Mouse (Mus musculus): ENCODE data around the gene Cacfd1. TPM values are rescaled to one million over a fixed set of nuclear protein-coding genes. Genes with fewer than 3 reads are reported as not detected.

Gene Cacfd1
- polyA plus RNA-seq (2014; fragmentation: Nextera tagmentation; extraction: Ambion mirVana) = 86.7 and 92.9 TPM in 2 replicates

- Histone ChIP-seq H3K9ac (ENCODE audit: low read length) (peak within 1 kb of the TSS; percentile 95), H3K9me3 (ENCODE audit: control insufficient read depth, low read length) (no peaks in the 10 kb centered on the region), H3K4me1 (ENCODE audit: control insufficient read depth, insufficient read depth, low read length) (peaks cover 9% of the 10 kb centered on the region), H3K27me3 (ENCODE audit: control insufficient read depth, insufficient read depth, low read length) (no peaks in the 10 kb centered on the region), H3K4me2 (ENCODE audit: low read depth, severe bottlenecking) (peak within 1 kb of the TSS; percentile 90), H3K36me3 (ENCODE audit: control insufficient read depth, insufficient read depth, low read length) (peaks cover 11% of the 10 kb centered on the region), H3K4me3 (ENCODE audit: low read depth, low read length) (peak within 1 kb of the TSS; percentile 88), H3K27ac (replicated peaks; ENCODE audit: low read depth, low read length) (peak within 1 kb of the TSS; percentile 70)
- under 1% methylated on average over 43 of the region's 43 CpGs for WGBS
- ATAC-seq (ENCODE audit: insufficient number of reproducible peaks, low FRiP score, low TSS enrichment, low read depth) (peak; percentile 93), DNase-seq (ENCODE audit: low spot score) (peak; percentile 92)
Observed at GRCm38 (mm10) chr2:27009714-27010244, at the start of gene Cacfd1. Gene Cacfd1 (plus strand): TSS chr2:27009926.

DNA sequence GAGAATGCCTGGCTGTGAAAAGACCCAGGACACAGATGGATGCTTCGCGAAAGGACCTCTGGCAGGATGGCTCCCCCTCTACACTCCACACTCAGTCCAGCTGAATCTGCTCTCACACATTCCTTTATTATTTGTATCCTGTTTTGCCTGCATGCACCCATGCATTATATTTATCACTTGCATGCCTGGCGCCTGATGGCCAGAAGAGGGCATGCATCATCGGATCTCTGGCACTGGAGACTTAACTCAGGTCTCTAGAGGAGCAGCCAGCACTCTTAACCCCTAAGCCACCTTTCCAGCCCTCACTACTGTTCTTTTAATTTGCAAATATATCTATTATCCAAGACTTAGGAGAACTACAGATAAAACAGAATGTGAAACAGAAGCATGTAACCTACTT lies 49.0 kb upstream of the Cacfd1 start:
- 82% methylated on average over 4 of the region's 4 CpGs for WGBS
- no peak overlapping the region for H3K9ac ChIP-seq (ENCODE audit: low read length)
- H3K27me3 ChIP-seq (ENCODE audit: control insufficient read depth, insufficient read depth, low read length) = no peaks in the 10 kb centered on the region
- H3K9me3 ChIP-seq (ENCODE audit: control insufficient read depth, low read length) = no peaks in the 10 kb centered on the region
- no peak overlapping the region for H3K4me2 ChIP-seq (ENCODE audit: low read depth, severe bottlenecking)
- ATAC-seq (ENCODE audit: insufficient number of reproducible peaks, low FRiP score, low TSS enrichment, low read depth) (no peak), DNase-seq (ENCODE audit: low spot score) (no peak)
- peaks cover 5% of the 10 kb centered on the region; the same call in 1 of the 2 replicates for H3K4me1 ChIP-seq (ENCODE audit: control insufficient read depth, insufficient read depth, low read length)
- peaks cover 13% of the 10 kb centered on the region for H3K36me3 ChIP-seq (ENCODE audit: control insufficient read depth, insufficient read depth, low read length)
- no peak overlapping the region for H3K27ac ChIP-seq (replicated peaks; ENCODE audit: low read depth, low read length)
- H3K4me3 ChIP-seq (ENCODE audit: low read depth, low read length) = no peak overlapping the region

DNA sequence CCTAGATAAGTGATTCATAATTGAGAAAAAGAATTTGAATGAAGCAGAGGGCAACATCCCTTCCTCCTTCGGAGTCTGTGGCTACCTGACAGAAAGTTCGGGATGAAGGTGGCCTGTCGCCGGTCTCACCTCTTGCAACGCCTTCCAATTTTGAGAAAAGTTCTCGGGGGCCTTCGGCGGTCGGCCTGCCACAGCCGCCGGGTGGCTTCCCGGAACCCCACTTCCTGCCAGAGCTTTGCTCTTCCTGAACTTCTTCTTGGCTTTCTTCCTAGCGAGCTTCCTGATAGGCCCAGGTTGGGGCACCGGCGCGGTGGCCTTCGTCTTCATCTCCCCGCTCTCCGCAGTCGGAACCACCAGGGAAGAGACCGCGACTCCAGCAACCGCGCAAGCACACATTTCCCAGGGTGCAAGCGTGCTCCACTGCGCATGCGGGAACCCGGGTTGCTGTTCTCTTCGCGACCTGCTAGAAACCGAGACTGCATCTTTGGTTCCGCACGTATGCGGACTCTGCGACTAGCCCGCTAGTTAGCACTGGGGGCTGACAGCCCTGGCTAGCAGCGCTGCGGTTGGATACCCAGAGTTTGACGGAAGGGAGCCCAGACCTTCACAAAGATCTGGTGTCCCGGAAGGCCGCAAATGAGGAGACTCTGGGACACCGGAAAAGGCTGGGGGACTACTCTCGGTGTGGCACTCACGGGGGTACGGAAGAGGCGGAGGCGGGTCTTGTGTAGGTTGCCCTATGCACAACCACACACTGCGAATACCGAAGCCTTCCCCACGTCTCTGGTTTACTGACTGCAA lies 45.6 kb upstream of the Cacfd1 start, which contains the start of gene Rexo4:
Gene Rexo4, minus strand, starts transcription at position 464 of the 801 bp plus-strand sequence.
- peak within 1 kb of the TSS; percentile 81 for H3K9ac ChIP-seq (ENCODE audit: low read length)
- peak within 1 kb of the TSS; percentile 84 for H3K4me3 ChIP-seq (ENCODE audit: low read depth, low read length)
- no peaks in the 10 kb centered on the region for H3K27me3 ChIP-seq (ENCODE audit: control insufficient read depth, insufficient read depth, low read length)
- DNase-seq (ENCODE audit: low spot score) (peak; percentile 96), ATAC-seq (ENCODE audit: insufficient number of reproducible peaks, low FRiP score, low TSS enrichment, low read depth) (peak; percentile 93)
- peaks cover 5% of the 10 kb centered on the region; the same call in 1 of the 2 replicates for H3K4me1 ChIP-seq (ENCODE audit: control insufficient read depth, insufficient read depth, low read length)
- under 1% methylated on average over 50 of the region's 50 CpGs for WGBS
- H3K9me3 ChIP-seq (ENCODE audit: control insufficient read depth, low read length) = no peaks in the 10 kb centered on the region
- H3K36me3 ChIP-seq (ENCODE audit: control insufficient read depth, insufficient read depth, low read length) = peaks cover 6% of the 10 kb centered on the region; the same call in 1 of the 2 replicates
- H3K27ac ChIP-seq (replicated peaks; ENCODE audit: low read depth, low read length) = peak within 1 kb of the TSS; percentile 98
- peak within 1 kb of the TSS; percentile 77 for H3K4me2 ChIP-seq (ENCODE audit: low read depth, severe bottlenecking)

DNA sequence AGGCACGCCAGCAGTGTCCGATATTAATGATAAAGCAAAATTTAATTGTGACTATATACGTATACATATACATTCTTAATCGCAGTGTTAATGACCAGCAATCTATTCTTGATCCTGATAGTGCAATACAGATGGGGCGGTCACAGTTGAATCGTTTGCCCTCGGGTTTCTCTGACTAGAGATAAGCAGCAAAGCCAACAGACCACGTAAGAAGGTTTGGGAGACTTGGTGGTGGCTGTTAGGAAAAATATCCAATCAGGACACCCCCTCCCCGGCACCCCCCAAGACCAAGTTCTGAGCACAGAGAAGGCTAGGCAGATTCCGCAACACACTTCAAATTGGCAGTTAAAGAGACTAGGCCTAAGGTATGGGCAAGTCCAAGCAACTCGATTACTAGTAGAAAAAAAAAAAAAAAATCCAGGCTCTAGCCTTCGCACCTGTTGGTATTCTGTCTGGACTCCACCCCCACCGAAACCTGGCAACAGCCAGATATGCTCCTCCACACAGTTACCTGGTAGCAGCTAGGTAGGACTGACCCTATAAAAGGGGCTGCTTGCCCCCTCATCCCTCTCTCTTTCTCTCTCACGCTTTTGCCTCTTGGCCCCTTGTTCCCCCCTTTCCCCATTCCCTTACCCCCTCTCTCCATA lies 44.9 kb upstream of the Cacfd1 start:
- 14% methylated on average over 14 of the region's 14 CpGs for WGBS
- H3K27me3 ChIP-seq (ENCODE audit: control insufficient read depth, insufficient read depth, low read length) = no peaks in the 10 kb centered on the region
- H3K9me3 ChIP-seq (ENCODE audit: control insufficient read depth, low read length) = no peaks in the 10 kb centered on the region

DNA sequence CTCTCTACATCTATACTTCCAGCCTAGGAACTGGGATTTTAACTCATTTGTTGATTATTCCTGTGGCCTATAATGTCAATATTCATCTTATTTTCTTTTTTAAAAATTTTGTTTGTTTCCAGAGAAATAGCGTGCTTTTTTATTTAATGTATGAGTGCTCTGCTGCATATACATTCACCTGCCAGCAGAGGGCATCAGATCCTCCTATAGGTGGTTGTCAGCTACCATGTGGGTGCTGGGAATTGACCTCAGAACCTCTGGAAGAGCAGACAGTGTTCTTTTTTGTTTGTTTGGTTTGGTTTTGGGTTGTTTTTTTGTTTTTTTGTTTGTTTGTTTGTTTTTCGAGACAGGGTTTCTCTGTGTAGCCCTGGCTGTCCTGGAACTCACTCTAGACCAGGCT lies 42.5 kb upstream of the Cacfd1 start:
- Histone ChIP-seq H3K9ac (ENCODE audit: low read length) (no peak overlapping the region), H3K9me3 (ENCODE audit: control insufficient read depth, low read length) (no peaks in the 10 kb centered on the region), H3K4me3 (ENCODE audit: low read depth, low read length) (no peak overlapping the region), H3K27me3 (ENCODE audit: control insufficient read depth, insufficient read depth, low read length) (no peaks in the 10 kb centered on the region), H3K4me1 (ENCODE audit: control insufficient read depth, insufficient read depth, low read length) (peaks cover 5% of the 10 kb centered on the region; the same call in 1 of the 2 replicates), H3K27ac (replicated peaks; ENCODE audit: low read depth, low read length) (no peak overlapping the region), H3K4me2 (ENCODE audit: low read depth, severe bottlenecking) (no peak overlapping the region), H3K36me3 (ENCODE audit: control insufficient read depth, insufficient read depth, low read length) (no peaks in the 10 kb centered on the region)
- 79% methylated on average over 2 of the region's 2 CpGs for WGBS
- DNase-seq (ENCODE audit: low spot score) (no peak), ATAC-seq (ENCODE audit: insufficient number of reproducible peaks, low FRiP score, low TSS enrichment, low read depth) (no peak)

More for the DNA sequence above, 44.9 kb upstream of the Cacfd1 start:
- Histone ChIP-seq H3K4me3 (ENCODE audit: low read depth, low read length) (peak overlapping the region; percentile 84), H3K36me3 (ENCODE audit: control insufficient read depth, insufficient read depth, low read length) (peaks cover 6% of the 10 kb centered on the region; the same call in 1 of the 2 replicates), H3K9ac (ENCODE audit: low read length) (peak overlapping the region; percentile 81), H3K27ac (replicated peaks; ENCODE audit: low read depth, low read length) (peak overlapping the region; percentile 98), H3K4me1 (ENCODE audit: control insufficient read depth, insufficient read depth, low read length) (peaks cover 5% of the 10 kb centered on the region; the same call in 1 of the 2 replicates), H3K4me2 (ENCODE audit: low read depth, severe bottlenecking) (peak overlapping the region; percentile 77)
- peak; percentile 13; the same call in 1 of the 2 replicates for ATAC-seq (ENCODE audit: insufficient number of reproducible peaks, low FRiP score, low TSS enrichment, low read depth)
- DNase-seq (ENCODE audit: low spot score) = no peak

GRCm38 (mm10) chr2:26973116-26973515 lies 36.6 kb upstream of the Cacfd1 start, which contains the start of gene Adamts13:
Gene Adamts13 (plus strand): TSS chr2:26973416.
- DNase-seq (ENCODE audit: low spot score) (no peak), ATAC-seq (ENCODE audit: insufficient number of reproducible peaks, low FRiP score, low TSS enrichment, low read depth) (no peak)
- Histone ChIP-seq H3K4me3 (ENCODE audit: low read depth, low read length) (no peak within 1 kb of the TSS), H3K27me3 (ENCODE audit: control insufficient read depth, insufficient read depth, low read length) (no peaks in the 10 kb centered on the region), H3K9ac (ENCODE audit: low read length) (no peak within 1 kb of the TSS), H3K9me3 (ENCODE audit: control insufficient read depth, low read length) (no peaks in the 10 kb centered on the region), H3K36me3 (ENCODE audit: control insufficient read depth, insufficient read depth, low read length) (no peaks in the 10 kb centered on the region), H3K4me1 (ENCODE audit: control insufficient read depth, insufficient read depth, low read length) (no peaks in the 10 kb centered on the region), H3K27ac (replicated peaks; ENCODE audit: low read depth, low read length) (no peak within 1 kb of the TSS), H3K4me2 (ENCODE audit: low read depth, severe bottlenecking) (no peak within 1 kb of the TSS)
- 77% methylated on average over 3 of the region's 3 CpGs for WGBS

GRCm38 (mm10) chr2:26973960-26974359 lies 35.8 kb upstream of the Cacfd1 start:
- Histone ChIP-seq H3K36me3 (ENCODE audit: control insufficient read depth, insufficient read depth, low read length) (no peaks in the 10 kb centered on the region), H3K4me1 (ENCODE audit: control insufficient read depth, insufficient read depth, low read length) (no peaks in the 10 kb centered on the region), H3K27me3 (ENCODE audit: control insufficient read depth, insufficient read depth, low read length) (no peaks in the 10 kb centered on the region), H3K9ac (ENCODE audit: low read length) (no peak overlapping the region), H3K4me2 (ENCODE audit: low read depth, severe bottlenecking) (no peak overlapping the region), H3K27ac (replicated peaks; ENCODE audit: low read depth, low read length) (no peak overlapping the region), H3K9me3 (ENCODE audit: control insufficient read depth, low read length) (no peaks in the 10 kb centered on the region), H3K4me3 (ENCODE audit: low read depth, low read length) (no peak overlapping the region)
- ATAC-seq (ENCODE audit: insufficient number of reproducible peaks, low FRiP score, low TSS enrichment, low read depth) = no peak
- no peak for DNase-seq (ENCODE audit: low spot score)
- WGBS = 27% methylated on average over 4 of the region's 4 CpGs

DNA sequence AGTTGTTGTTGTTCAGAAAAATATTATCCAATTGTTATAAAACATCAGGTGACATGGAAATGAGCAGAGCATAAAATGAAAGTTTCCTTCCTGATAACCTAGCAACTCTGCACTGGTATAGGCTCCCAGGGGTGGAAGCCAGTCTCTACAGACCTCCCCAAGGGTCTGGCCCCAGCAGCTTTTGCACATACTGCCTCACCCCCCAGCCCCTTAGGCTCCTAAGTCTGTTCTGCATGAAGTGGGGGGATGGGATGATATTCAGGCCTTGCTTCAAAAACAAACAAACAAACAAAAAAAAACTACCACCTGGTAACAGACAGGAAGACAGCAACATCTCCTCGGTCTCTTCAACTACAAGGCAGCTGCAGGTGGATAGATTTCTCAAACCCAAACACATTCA lies 29.4 kb upstream of the Cacfd1 start:
- H3K4me2 ChIP-seq (ENCODE audit: low read depth, severe bottlenecking) = no peak overlapping the region
- no peaks in the 10 kb centered on the region for H3K9me3 ChIP-seq (ENCODE audit: control insufficient read depth, low read length)
- H3K9ac ChIP-seq (ENCODE audit: low read length) = no peak overlapping the region
- no peak overlapping the region for H3K4me3 ChIP-seq (ENCODE audit: low read depth, low read length)
- no peaks in the 10 kb centered on the region for H3K36me3 ChIP-seq (ENCODE audit: control insufficient read depth, insufficient read depth, low read length)
- H3K4me1 ChIP-seq (ENCODE audit: control insufficient read depth, insufficient read depth, low read length) = no peaks in the 10 kb centered on the region
- 100% methylated on average over 1 of the region's 1 CpGs for WGBS
- H3K27me3 ChIP-seq (ENCODE audit: control insufficient read depth, insufficient read depth, low read length) = no peaks in the 10 kb centered on the region
- no peak overlapping the region for H3K27ac ChIP-seq (replicated peaks; ENCODE audit: low read depth, low read length)
- ATAC-seq (ENCODE audit: insufficient number of reproducible peaks, low FRiP score, low TSS enrichment, low read depth) (no peak), DNase-seq (ENCODE audit: low spot score) (no peak)
